Mouse (Mus musculus) fibroblast of lung, adult 2 months (primary cell): ENCODE measurements around the gene Ywhag.

Experiments
- DNase-seq: peaks from one replicate; pipeline ENCODE4 v3.0.0-alpha.2; 2011; ENCODE audit warnings: low read depth

Gene Ywhag

GRCm38 (mm10) chr5:135911633-135912220 is 22.7 kb downstream of the Ywhag start:
- DNase-seq = peak; percentile 54

GRCm38 (mm10) chr5:135910813-135911212 is 23.6 kb downstream of the Ywhag start:
- DNase-seq = no peak

GRCm38 (mm10) chr5:135909646-135910045 is 24.8 kb downstream of the Ywhag start:
- no peak for DNase-seq

GRCm38 (mm10) chr5:135908989-135909388 is 25.4 kb downstream of the Ywhag start:
- DNase-seq = no peak

GRCm38 (mm10) chr5:135908185-135908584 is 26.2 kb downstream of the Ywhag start:
- no peak for DNase-seq

GRCm38 (mm10) chr5:135907256-135907655 is 27.2 kb downstream of the Ywhag start:
- peak; percentile 83 for DNase-seq

GRCm38 (mm10) chr5:135906846-135907245 is 27.6 kb downstream of the Ywhag start:
- DNase-seq = no peak

GRCm38 (mm10) chr5:135905320-135906225 is 28.8 kb downstream of the Ywhag start:
- DNase-seq = peak; percentile 56

- no peak for DNase-seq
These were observed 30.2 kb downstream of the Ywhag start for GRCm38 (mm10) chr5:135904259-135904658.

- DNase-seq = no peak
These were observed 30.8 kb downstream of the Ywhag start for GRCm38 (mm10) chr5:135903551-135904151.

GRCm38 (mm10) chr5:135903058-135903457 is 31.4 kb downstream of the Ywhag start:
- DNase-seq = no peak

GRCm38 (mm10) chr5:135901354-135902095 is 32.9 kb downstream of the Ywhag start:
- DNase-seq = no peak

- DNase-seq = no peak
These were observed 33.7 kb downstream of the Ywhag start for GRCm38 (mm10) chr5:135900701-135901100.

GRCm38 (mm10) chr5:135899833-135900232 is 34.6 kb downstream of the Ywhag start:
- no peak for DNase-seq

- no peak for DNase-seq
These were observed 35.4 kb downstream of the Ywhag start for GRCm38 (mm10) chr5:135898995-135899394.

GRCm38 (mm10) chr5:135898028-135898427 is 36.4 kb downstream of the Ywhag start:
- no peak for DNase-seq

- no peak for DNase-seq
These were observed 39.5 kb downstream of the Ywhag start for GRCm38 (mm10) chr5:135894958-135895357.

GRCm38 (mm10) chr5:135892589-135893351 is 41.6 kb downstream of the Ywhag start:
- DNase-seq = no peak

- DNase-seq = no peak
These were observed 43.5 kb downstream of the Ywhag start for GRCm38 (mm10) chr5:135890920-135891319.

GRCm38 (mm10) chr5:135890323-135890722 is 44.1 kb downstream of the Ywhag start:
- DNase-seq = no peak

- no peak for DNase-seq
These were observed 45.8 kb downstream of the Ywhag start for GRCm38 (mm10) chr5:135888405-135889215.
